Mouse (Mus musculus): ENCODE measurements around the gene Fam171a1.

GRCm38 (mm10) chr2:3154986-3155385, 41.0 kb downstream of the Fam171a1 start:
- TF ChIP-seq POLR2A (IDR thresholded peaks at IDR 0.05; ENCODE audit: borderline replicate concordance, insufficient read depth, low read length) (no peak), CTCF (IDR thresholded peaks at IDR 0.05; ENCODE audit: borderline replicate concordance, insufficient read depth, low read depth, low read length) (no peak)

Measured in cerebellum, adult 2 months (tissue).